Mouse (Mus musculus) thymus, adult 2 months (tissue): ENCODE results near the gene Zfp639.

ENCODE experiments used
- CTCF ChIP-seq: fragments of 200-500 bp; IDR thresholded peaks from 2 replicates; pipeline ENCODE4 v1.5.1; 2012; ENCODE audit warnings: mild to moderate bottlenecking, control low read depth, low read length, moderate library complexity, borderline replicate concordance; ENCODE audit not compliant: control insufficient read depth, poor library complexity, insufficient read depth; ENCODE audit errors: extremely low read depth
- POLR2A ChIP-seq: fragments of 200-500 bp; IDR thresholded peaks from 2 replicates; pipeline ENCODE4 v1.6.1; 2012; ENCODE audit warnings: mild to moderate bottlenecking, low read length, control low read depth, moderate library complexity; ENCODE audit not compliant: control insufficient read depth, poor library complexity, insufficient read depth; ENCODE audit errors: extremely low read depth

- no peak for TF ChIP-seq POLR2A
- no peak for TF ChIP-seq CTCF
Measured at GRCm38 (mm10) chr3:32505841-32506240, 4.2 kb upstream of the Zfp639 start.
